Mouse (Mus musculus) limb, embryonic 14.5 days (tissue): ENCODE results near the gene Snn. TPM values are rescaled to one million over a fixed set of nuclear protein-coding genes. Genes with fewer than 3 reads are reported as not detected.

Experiments used
- ATAC-seq: fragments of 200-750 bp; cut with Nextera tagmentation; 2 replicates; pipeline ENCODE4 v1.8.0; 2017; ENCODE audit warnings: low read depth, moderate number of reproducible peaks, moderate TSS enrichment; ENCODE audit not compliant: low FRiP score
- DNase-seq: peaks from one replicate; pipeline ENCODE4 v3.0.0-alpha.2; 2015; ENCODE audit warnings: low spot score
- H3K27ac ChIP-seq: fragments of 300-500 bp; sonication (generic); replicated peaks from 2 replicates; pipeline ENCODE4 v1.5.1; 2014; ENCODE audit warnings: low read depth, mild to moderate bottlenecking, low read length, moderate library complexity, mixed read lengths
- H3K27me3 ChIP-seq: fragments of 300-500 bp; sonication (generic); 2 replicates; pipeline ENCODE4 v1.6.1; 2014; ENCODE audit warnings: low read length, mixed read lengths; ENCODE audit not compliant: control insufficient read depth, insufficient read depth
- H3K36me3 ChIP-seq: fragments of 300-500 bp; sonication (generic); 2 replicates; pipeline ENCODE4 v1.6.1; 2014; ENCODE audit warnings: mild to moderate bottlenecking, low read length, moderate library complexity, mixed read lengths; ENCODE audit not compliant: control insufficient read depth, insufficient read depth
- H3K4me1 ChIP-seq: fragments of 300-500 bp; sonication (generic); 2 replicates; pipeline ENCODE4 v1.6.1; 2014; ENCODE audit warnings: antibody characterized with exemption, low read length, mixed read lengths; ENCODE audit not compliant: control insufficient read depth, insufficient read depth
- H3K4me2 ChIP-seq: fragments of 300-500 bp; sonication (generic); replicated peaks from 2 replicates; pipeline ENCODE4 v1.6.1; 2014; ENCODE audit warnings: low read depth, mild to moderate bottlenecking, low read length, moderate library complexity; ENCODE audit not compliant: severe bottlenecking
- H3K4me3 ChIP-seq: fragments of 300-500 bp; sonication (generic); replicated peaks from 2 replicates; pipeline ENCODE4 v1.5.1; 2014; ENCODE audit warnings: low read length
- H3K9ac ChIP-seq: fragments of 300-500 bp; sonication (generic); 2 replicates; pipeline ENCODE4 v1.6.1; 2014; ENCODE audit warnings: mild to moderate bottlenecking, low read depth, low read length, moderate library complexity; ENCODE audit not compliant: severe bottlenecking
- H3K9me3 ChIP-seq: fragments of 300-500 bp; sonication (generic); 2 replicates; pipeline ENCODE4 v1.6.1; 2016; ENCODE audit warnings: low read length; ENCODE audit not compliant: control insufficient read depth
- POLR2A ChIP-seq: fragments of 200-500 bp; IDR thresholded peaks from 2 replicates; pipeline ENCODE4 v1.8.0; 2012; ENCODE audit warnings: inconsistent platforms, mild to moderate bottlenecking, moderate library complexity, borderline replicate concordance; ENCODE audit not compliant: insufficient read depth, insufficient read length; ENCODE audit errors: extremely low read depth
- WGBS: fragments of 180-500 bp; shearing (Covaris S2); extraction: QIAGEN DNeasy Blood & Tissue Kit; methylation state at CpG from one replicate; pipeline ENCODE4 v1.1.7; 2014; 5-methylcytosine and 5-hydroxymethylcytosine counted together
- polyA plus RNA-seq, 2 experiments: library from polyadenylated mRNA; depleted of rRNA in 1 of 2; stranded (reverse) in 1 of 2; unstranded in 1 of 2; fragments of >200 nt; fragmentation: Nextera tagmentation in 1 of 2; extraction: Ambion mirVana in 1 of 2; gene quantifications; 2 replicates each; pipeline versions ENCODE4 v1.2.1 to v1.2.3; 2012 to 2014

The Snn gene
- polyA plus RNA-seq, 2 experiments = 45.2 to 59.7 TPM

GRCm38 (mm10) chr16:11097301-11097700 lies 36.6 kb downstream of the Snn start:
- WGBS = 56% methylated on average over 3 of the region's 3 CpGs
- no peak for TF ChIP-seq POLR2A
- H3K27ac ChIP-seq = no peak overlapping the region
- no peak for DNase-seq
- H3K9me3 ChIP-seq = no peaks in the 10 kb centered on the region
- ATAC-seq = no peak
- H3K4me3 ChIP-seq = no peak overlapping the region
- no peaks in the 10 kb centered on the region for H3K4me1 ChIP-seq
- no peak overlapping the region for H3K4me2 ChIP-seq
- no peaks in the 10 kb centered on the region for H3K27me3 ChIP-seq
- peaks cover 41% of the 10 kb centered on the region for H3K36me3 ChIP-seq
- no peak overlapping the region for H3K9ac ChIP-seq

- no peak overlapping the region for H3K4me3 ChIP-seq
- no peaks in the 10 kb centered on the region for H3K9me3 ChIP-seq
- no peak for TF ChIP-seq POLR2A
- no peak overlapping the region for H3K9ac ChIP-seq
- DNase-seq = no peak
- peaks cover 39% of the 10 kb centered on the region for H3K36me3 ChIP-seq
- ATAC-seq = no peak
- H3K27ac ChIP-seq = no peak overlapping the region
- H3K4me1 ChIP-seq = no peaks in the 10 kb centered on the region
- WGBS = 55% methylated on average over 1 of the region's 1 CpGs
- no peak overlapping the region for H3K4me2 ChIP-seq
- no peaks in the 10 kb centered on the region for H3K27me3 ChIP-seq
Observed at GRCm38 (mm10) chr16:11104905-11105304, 44.2 kb downstream of the Snn start.

GRCm38 (mm10) chr16:11109198-11109740 lies 48.5 kb downstream of the Snn start:
- no peak overlapping the region for H3K9ac ChIP-seq
- H3K4me1 ChIP-seq = no peaks in the 10 kb centered on the region
- no peak overlapping the region for H3K27ac ChIP-seq
- peaks cover 23% of the 10 kb centered on the region for H3K36me3 ChIP-seq
- ATAC-seq (no peak), DNase-seq (peak; percentile 49)
- 76% methylated on average over 4 of the region's 4 CpGs for WGBS
- TF ChIP-seq POLR2A = no peak
- no peak overlapping the region for H3K4me3 ChIP-seq
- no peak overlapping the region for H3K4me2 ChIP-seq
- no peaks in the 10 kb centered on the region for H3K27me3 ChIP-seq
- H3K9me3 ChIP-seq = no peaks in the 10 kb centered on the region

- Histone ChIP-seq H3K9me3 (no peaks in the 10 kb centered on the region), H3K9ac (no peak overlapping the region), H3K36me3 (peaks cover 71% of the 10 kb centered on the region), H3K4me1 (no peaks in the 10 kb centered on the region), H3K27ac (no peak overlapping the region), H3K27me3 (no peaks in the 10 kb centered on the region), H3K4me3 (no peak overlapping the region), H3K4me2 (no peak overlapping the region)
- ATAC-seq (no peak), DNase-seq (no peak)
- 90% methylated on average over 2 of the region's 2 CpGs for WGBS
- TF ChIP-seq POLR2A = no peak
Observed at GRCm38 (mm10) chr16:11122625-11123024, 61.9 kb downstream of the Snn start.

- Histone ChIP-seq H3K27me3 (no peaks in the 10 kb centered on the region), H3K9me3 (no peaks in the 10 kb centered on the region), H3K9ac (no peak overlapping the region), H3K4me1 (no peaks in the 10 kb centered on the region), H3K27ac (no peak overlapping the region), H3K36me3 (peaks cover 74% of the 10 kb centered on the region), H3K4me3 (no peak overlapping the region), H3K4me2 (no peak overlapping the region)
- DNase-seq (no peak), ATAC-seq (no peak)
- TF ChIP-seq POLR2A = no peak
- WGBS = 97% methylated on average over 1 of the region's 1 CpGs
Observed at GRCm38 (mm10) chr16:11124110-11124509, 63.4 kb downstream of the Snn start.

Other genes starting within 250 kb of the Snn start
- not detected in 2 replicates for gene Gm11172, start 248.0 kb upstream of the Snn start, polyA plus RNA-seq (2012; rRNA removed)
- not detected in 2 replicates for gene Gm11172, start 248.0 kb upstream of the Snn start, polyA plus RNA-seq (2014; fragmentation: Nextera tagmentation; extraction: Ambion mirVana)
- gene Rmi2, start 225.9 kb upstream of the Snn start, polyA plus RNA-seq (2012; rRNA removed) = 7.3 and 7.7 TPM in 2 replicates
- gene Rmi2, start 225.9 kb upstream of the Snn start, polyA plus RNA-seq (2014; fragmentation: Nextera tagmentation; extraction: Ambion mirVana) = 3.2 and 3.4 TPM in 2 replicates
- 79.8 and 105 TPM in 2 replicates for gene Litaf, start 5.2 kb downstream of the Snn start, polyA plus RNA-seq (2012; rRNA removed)
- gene Litaf, start 5.2 kb downstream of the Snn start, polyA plus RNA-seq (2014; fragmentation: Nextera tagmentation; extraction: Ambion mirVana) = 103 and 109 TPM in 2 replicates
- 36.9 and 41.7 TPM in 2 replicates for gene Txndc11, start 73.7 kb downstream of the Snn start, polyA plus RNA-seq (2012; rRNA removed)
- gene Txndc11, start 73.7 kb downstream of the Snn start, polyA plus RNA-seq (2014; fragmentation: Nextera tagmentation; extraction: Ambion mirVana) = 45.0 and 47.9 TPM in 2 replicates
- 191 and 218 TPM in 2 replicates for gene Zc3h7a, start 115.4 kb downstream of the Snn start, polyA plus RNA-seq (2012; rRNA removed)
- gene Zc3h7a, start 115.4 kb downstream of the Snn start, polyA plus RNA-seq (2014; fragmentation: Nextera tagmentation; extraction: Ambion mirVana) = 94.9 and 105 TPM in 2 replicates
- 50.2 and 82.0 TPM in 2 replicates for gene Rsl1d1, start 142.4 kb downstream of the Snn start, polyA plus RNA-seq (2012; rRNA removed)
- 176 and 181 TPM in 2 replicates for gene Rsl1d1, start 142.4 kb downstream of the Snn start, polyA plus RNA-seq (2014; fragmentation: Nextera tagmentation; extraction: Ambion mirVana)
- 57.3 and 69.9 TPM in 2 replicates for gene Gspt1, start 193.4 kb downstream of the Snn start, polyA plus RNA-seq (2012; rRNA removed)
- gene Gspt1, start 193.4 kb downstream of the Snn start, polyA plus RNA-seq (2014; fragmentation: Nextera tagmentation; extraction: Ambion mirVana) = 96.0 and 98.1 TPM in 2 replicates